Mouse (Mus musculus): ENCODE results near the gene Gm20538. TPM values are rescaled to one million over a fixed set of nuclear protein-coding genes. Genes with fewer than 3 reads are reported as not detected.

Gene Gm20538
- total RNA-seq, 2 experiments from 2014 or later = not detected

- intact Hi-C loops (cut with DNase I) = no loop called here
- no peak for DNase-seq (ENCODE audit: low spot score in 2 of 2)
These were observed 55.7 kb downstream of the Gm20538 start for GRCm38 (mm10) chr19:44496941-44497340.

GRCm38 (mm10) chr19:44496511-44496910 lies 56.1 kb downstream of the Gm20538 start:
- intact Hi-C loops (cut with DNase I) = no loop called here

More at GRCm38 (mm10) chr19:44496511-44496910, 56.1 kb downstream of the Gm20538 start:
- no peak for DNase-seq (ENCODE audit: low spot score in 2 of 2)

Other genes with a start within 250 kb of the Gm20538 start
- 1 to 10 TPM; 1.9 to 2.1 TPM for gene Scd4, start 219.7 kb downstream of the Gm20538 start, total RNA-seq (2021)
- 100 to 1,000 TPM; 130 to 138 TPM for gene Scd1, start 145.0 kb downstream of the Gm20538 start, total RNA-seq (2021)
- not detected for gene Wnt8b, start 59.4 kb downstream of the Gm20538 start, total RNA-seq (2021)
- gene Sec31b, start 7.0 kb downstream of the Gm20538 start, total RNA-seq (2021) = under 1 TPM; 0.30 to 0.33 TPM
- gene Ndufb8, start 2.6 kb upstream of the Gm20538 start, total RNA-seq (2021) = 100 to 1,000 TPM; 408 to 415 TPM
- 10 to 100 TPM; 31.7 to 34.6 TPM for gene Hif1an, start 10.0 kb upstream of the Gm20538 start, total RNA-seq (2021)
- under 1 TPM; 0.11 to 0.22 TPM for gene Pax2, start 203.2 kb upstream of the Gm20538 start, total RNA-seq (2021)

All from left cerebral cortex, postnatal 14 days (tissue).